Mouse (Mus musculus): ENCODE measurements around the gene Adgrb3. TPM values are rescaled to one million over a fixed set of nuclear protein-coding genes. Genes with fewer than 3 reads are reported as not detected.

The Adgrb3 gene
- polyA plus RNA-seq, 1 experiment, result not detected

- WGBS, result 58% methylated on average over 16 of the region's 16 CpGs
Observed at GRCm38 (mm10) chr1:25430219-25430862, 399.2 kb downstream of the Adgrb3 start.

DNA sequence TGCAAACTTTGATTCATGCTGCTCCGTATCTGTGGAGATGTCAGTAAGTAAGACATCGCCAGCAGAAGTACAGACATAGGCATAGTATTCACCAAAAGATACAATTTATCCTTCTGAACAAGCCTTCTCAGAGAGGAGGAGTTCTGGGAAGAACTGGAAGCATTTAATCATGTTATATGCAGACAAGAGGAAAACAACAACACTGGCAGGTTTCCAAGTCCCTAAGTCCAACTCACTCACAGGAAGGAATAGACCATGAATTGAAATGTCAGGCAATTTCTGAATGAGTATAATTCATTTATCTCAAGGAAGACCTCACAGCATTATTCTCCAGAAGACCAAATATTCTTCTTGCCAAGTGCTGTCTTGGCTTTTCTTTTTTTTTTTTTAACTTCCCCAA lies 408.8 kb downstream of the Adgrb3 start:
- no peak overlapping the region for H3K27ac ChIP-seq (ENCODE audit: insufficient read depth, low read depth, low read length)
- no peaks in the 10 kb centered on the region for H3K4me1 ChIP-seq (ENCODE audit: control insufficient read depth, insufficient read depth, low read length)
- TF ChIP-seq POLR2A (IDR thresholded peaks at IDR 0.05; ENCODE audit: insufficient read depth, low read depth, low read length), result no peak
- TF ChIP-seq CTCF (IDR thresholded peaks at IDR 0.05; ENCODE audit: insufficient read depth, low read depth, low read length), result no peak
- no peak overlapping the region for H3K4me3 ChIP-seq (ENCODE audit: insufficient read depth, low read depth, low read length)
- WGBS, result 48% methylated on average over 2 of the region's 2 CpGs

More at GRCm38 (mm10) chr1:25430219-25430862, 399.2 kb downstream of the Adgrb3 start:
- no peak for TF ChIP-seq POLR2A (IDR thresholded peaks at IDR 0.05; ENCODE audit: insufficient read depth, low read depth, low read length)
- TF ChIP-seq CTCF (IDR thresholded peaks at IDR 0.05; ENCODE audit: insufficient read depth, low read depth, low read length), result no peak
- no peak overlapping the region for H3K27ac ChIP-seq (ENCODE audit: insufficient read depth, low read depth, low read length)
- no peak overlapping the region for H3K4me3 ChIP-seq (ENCODE audit: insufficient read depth, low read depth, low read length)
- no peaks in the 10 kb centered on the region for H3K4me1 ChIP-seq (ENCODE audit: control insufficient read depth, insufficient read depth, low read length)

GRCm38 (mm10) chr1:25419378-25419777 lies 410.1 kb downstream of the Adgrb3 start:
- Histone ChIP-seq H3K27ac (ENCODE audit: insufficient read depth, low read depth, low read length) (no peak overlapping the region), H3K4me1 (ENCODE audit: control insufficient read depth, insufficient read depth, low read length) (no peaks in the 10 kb centered on the region), H3K4me3 (ENCODE audit: insufficient read depth, low read depth, low read length) (no peak overlapping the region)
- TF ChIP-seq CTCF (IDR thresholded peaks at IDR 0.05; ENCODE audit: insufficient read depth, low read depth, low read length) (no peak), POLR2A (IDR thresholded peaks at IDR 0.05; ENCODE audit: insufficient read depth, low read depth, low read length) (no peak)

GRCm38 (mm10) chr1:25415084-25415483 lies 414.4 kb downstream of the Adgrb3 start:
- WGBS, result 33% methylated on average over 2 of the region's 2 CpGs
- H3K4me1 ChIP-seq (ENCODE audit: control insufficient read depth, insufficient read depth, low read length), result no peaks in the 10 kb centered on the region

GRCm38 (mm10) chr1:25364186-25364585 lies 465.3 kb downstream of the Adgrb3 start:
- Histone ChIP-seq H3K4me3 (ENCODE audit: insufficient read depth, low read depth, low read length) (no peak overlapping the region), H3K4me1 (ENCODE audit: control insufficient read depth, insufficient read depth, low read length) (no peaks in the 10 kb centered on the region), H3K27ac (ENCODE audit: insufficient read depth, low read depth, low read length) (no peak overlapping the region)
- no peak for TF ChIP-seq CTCF (IDR thresholded peaks at IDR 0.05; ENCODE audit: insufficient read depth, low read depth, low read length)
- no peak for TF ChIP-seq POLR2A (IDR thresholded peaks at IDR 0.05; ENCODE audit: insufficient read depth, low read depth, low read length)
- WGBS, result 97% methylated on average over 2 of the region's 2 CpGs

More at GRCm38 (mm10) chr1:25415084-25415483, 414.4 kb downstream of the Adgrb3 start:
- Histone ChIP-seq H3K27ac (ENCODE audit: insufficient read depth, low read depth, low read length) (no peak overlapping the region), H3K4me3 (ENCODE audit: insufficient read depth, low read depth, low read length) (no peak overlapping the region)
- no peak for TF ChIP-seq POLR2A (IDR thresholded peaks at IDR 0.05; ENCODE audit: insufficient read depth, low read depth, low read length)
- no peak for TF ChIP-seq CTCF (IDR thresholded peaks at IDR 0.05; ENCODE audit: insufficient read depth, low read depth, low read length)

GRCm38 (mm10) chr1:25358554-25358953 lies 471.0 kb downstream of the Adgrb3 start:
- Histone ChIP-seq H3K4me1 (ENCODE audit: control insufficient read depth, insufficient read depth, low read length) (no peaks in the 10 kb centered on the region), H3K4me3 (ENCODE audit: insufficient read depth, low read depth, low read length) (no peak overlapping the region), H3K27ac (ENCODE audit: insufficient read depth, low read depth, low read length) (no peak overlapping the region)
- no peak for TF ChIP-seq POLR2A (IDR thresholded peaks at IDR 0.05; ENCODE audit: insufficient read depth, low read depth, low read length)
- TF ChIP-seq CTCF (IDR thresholded peaks at IDR 0.05; ENCODE audit: insufficient read depth, low read depth, low read length), result no peak
- 27% methylated on average over 4 of the region's 4 CpGs for WGBS

GRCm38 (mm10) chr1:25355486-25355885 lies 474.0 kb downstream of the Adgrb3 start:
- 97% methylated on average over 5 of the region's 5 CpGs for WGBS
- TF ChIP-seq CTCF (IDR thresholded peaks at IDR 0.05; ENCODE audit: insufficient read depth, low read depth, low read length), result no peak
- TF ChIP-seq POLR2A (IDR thresholded peaks at IDR 0.05; ENCODE audit: insufficient read depth, low read depth, low read length), result no peak
- no peaks in the 10 kb centered on the region for H3K4me1 ChIP-seq (ENCODE audit: control insufficient read depth, insufficient read depth, low read length)

GRCm38 (mm10) chr1:25344876-25345275 lies 484.6 kb downstream of the Adgrb3 start:
- Histone ChIP-seq H3K4me3 (ENCODE audit: insufficient read depth, low read depth, low read length) (no peak overlapping the region), H3K4me1 (ENCODE audit: control insufficient read depth, insufficient read depth, low read length) (no peaks in the 10 kb centered on the region), H3K27ac (ENCODE audit: insufficient read depth, low read depth, low read length) (no peak overlapping the region)
- no peak for TF ChIP-seq CTCF (IDR thresholded peaks at IDR 0.05; ENCODE audit: insufficient read depth, low read depth, low read length)
- no peak for TF ChIP-seq POLR2A (IDR thresholded peaks at IDR 0.05; ENCODE audit: insufficient read depth, low read depth, low read length)

More at GRCm38 (mm10) chr1:25355486-25355885, 474.0 kb downstream of the Adgrb3 start:
- no peak overlapping the region for H3K4me3 ChIP-seq (ENCODE audit: insufficient read depth, low read depth, low read length)
- H3K27ac ChIP-seq (ENCODE audit: insufficient read depth, low read depth, low read length), result no peak overlapping the region

DNA sequence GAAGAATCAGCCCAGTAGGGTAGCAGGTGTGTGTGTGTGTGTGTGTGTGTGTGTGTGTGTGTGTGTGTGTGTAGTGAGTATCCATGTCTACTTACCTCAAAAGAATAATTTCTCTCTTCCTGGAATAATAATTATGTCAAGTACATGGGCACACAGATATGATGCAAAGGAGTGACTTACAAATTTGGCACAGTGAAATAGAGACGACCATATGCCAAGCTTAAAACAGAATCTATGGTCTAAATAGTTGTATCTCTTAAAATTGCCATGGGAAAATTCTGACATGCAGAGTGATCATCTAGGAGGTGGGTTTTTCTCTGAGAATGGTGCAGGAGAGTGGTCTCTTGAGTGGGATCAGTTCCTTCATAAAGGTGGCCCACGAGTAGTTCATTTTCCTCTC lies 504.1 kb downstream of the Adgrb3 start:
- no peaks in the 10 kb centered on the region for H3K4me1 ChIP-seq (ENCODE audit: control insufficient read depth, insufficient read depth, low read length)
- TF ChIP-seq POLR2A (IDR thresholded peaks at IDR 0.05; ENCODE audit: insufficient read depth, low read depth, low read length) (no peak), CTCF (IDR thresholded peaks at IDR 0.05; ENCODE audit: insufficient read depth, low read depth, low read length) (no peak)
- 84% methylated on average over 2 of the region's 2 CpGs for WGBS
- no peak overlapping the region for H3K4me3 ChIP-seq (ENCODE audit: insufficient read depth, low read depth, low read length)
- no peak overlapping the region for H3K27ac ChIP-seq (ENCODE audit: insufficient read depth, low read depth, low read length)

Measured in olfactory bulb, adult 2 months (tissue).